Mouse (Mus musculus): ENCODE measurements around the gene Ogdhl. TPM values are rescaled to one million over a fixed set of nuclear protein-coding genes. Genes with fewer than 3 reads are reported as not detected.
"Not testable (repeated sequence)": the region's sequence is repeated elsewhere in the genome, so short reads cannot be mapped to it uniquely, and the experiment has no call there.

Ogdhl gene
- total RNA-seq (2021) = 10 to 100 TPM; 58.2 to 68.2 TPM
- long read RNA-seq, experiment 1, transcript Ogdhl-203 (24 exons, 3,723 nt) = major isoform, 44 of 72 reads
- long read RNA-seq, experiment 1, partial matches to known transcripts = 12 of 72 reads
- long read RNA-seq, experiment 1, other reads (novel, unspliced or antisense) = 16 of 72 reads
- long read RNA-seq, experiment 2, transcript Ogdhl-203 (24 exons, 3,723 nt) = major isoform, 37 of 61 reads
- long read RNA-seq, experiment 2, partial matches to known transcripts = 17 of 61 reads
- long read RNA-seq, experiment 2, other reads (novel, unspliced or antisense) = 7 of 61 reads

DNA sequence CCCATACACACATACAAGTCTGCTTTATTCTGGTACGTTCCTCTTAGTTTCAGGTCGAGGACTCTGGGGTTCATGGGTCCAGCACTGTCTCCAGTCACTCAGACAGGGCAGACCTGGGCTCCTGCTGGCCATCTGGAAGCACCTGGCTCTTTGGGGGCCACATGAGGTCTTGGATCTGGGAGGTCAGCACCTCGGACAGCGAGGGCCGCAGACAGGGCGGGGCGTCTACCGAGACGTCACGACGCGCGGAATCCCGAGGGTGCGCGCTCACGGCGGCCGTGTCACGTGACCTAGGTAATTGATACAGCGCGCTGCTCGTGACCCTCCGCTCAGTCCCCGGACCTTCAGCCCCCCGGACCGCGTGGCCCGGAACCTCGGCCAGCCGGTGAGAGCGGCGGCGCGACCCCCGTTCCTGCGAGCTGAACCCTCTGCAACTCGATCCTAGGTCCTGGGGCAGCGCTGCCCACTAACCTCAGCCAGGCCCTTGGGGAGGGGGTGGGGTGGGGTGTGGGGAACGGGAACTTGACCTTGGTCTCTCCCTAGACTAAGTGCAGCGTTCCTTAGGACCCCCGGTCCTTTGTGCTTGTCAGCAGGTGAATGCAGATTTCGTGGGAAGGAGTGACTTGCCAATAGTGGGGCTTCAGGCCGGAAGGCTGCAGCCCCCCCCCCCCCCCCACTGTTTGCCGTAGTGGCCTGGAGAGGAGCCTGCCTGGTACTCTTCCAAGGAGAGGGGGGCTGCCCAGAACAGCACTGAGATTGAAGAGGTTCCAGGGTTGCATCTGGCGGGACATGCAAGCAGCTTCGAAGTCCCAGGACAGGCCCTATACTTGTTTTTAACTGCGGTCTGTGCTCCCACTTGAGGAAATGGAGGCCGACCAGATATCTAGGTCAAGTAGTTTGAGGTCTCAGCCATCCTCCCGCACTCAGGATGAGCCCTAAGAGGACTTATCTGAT, at the start of gene Ogdhl:
TSS of gene Ogdhl (plus strand) at position 288 of the 954 bp plus-strand sequence.
- peak; percentile 65 to 69 for DNase-seq (ENCODE audit: low spot score in 2 of 2)

DNA sequence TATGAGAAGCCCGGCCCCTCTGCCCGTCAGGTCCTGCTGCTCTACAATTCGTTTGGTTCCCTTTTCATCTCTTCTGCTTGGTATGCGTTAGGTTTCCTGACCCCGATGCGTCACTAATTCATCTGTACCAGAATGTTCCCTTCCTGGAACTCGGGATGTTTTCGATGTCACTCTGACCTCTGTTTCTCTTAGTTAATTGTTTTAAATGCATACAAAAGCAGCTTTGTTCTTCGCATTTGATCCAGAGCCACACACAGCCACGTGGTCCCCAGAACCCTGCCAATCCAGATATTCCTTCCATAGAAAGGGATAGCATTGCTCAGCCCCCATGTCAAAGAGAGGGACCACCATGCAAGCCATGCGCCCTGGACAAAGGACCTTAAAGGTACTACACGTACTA, 20.2 kb upstream of the Ogdhl start:
- DNase-seq (ENCODE audit: low spot score in 2 of 2) = peak; percentile 11 to 74

DNA sequence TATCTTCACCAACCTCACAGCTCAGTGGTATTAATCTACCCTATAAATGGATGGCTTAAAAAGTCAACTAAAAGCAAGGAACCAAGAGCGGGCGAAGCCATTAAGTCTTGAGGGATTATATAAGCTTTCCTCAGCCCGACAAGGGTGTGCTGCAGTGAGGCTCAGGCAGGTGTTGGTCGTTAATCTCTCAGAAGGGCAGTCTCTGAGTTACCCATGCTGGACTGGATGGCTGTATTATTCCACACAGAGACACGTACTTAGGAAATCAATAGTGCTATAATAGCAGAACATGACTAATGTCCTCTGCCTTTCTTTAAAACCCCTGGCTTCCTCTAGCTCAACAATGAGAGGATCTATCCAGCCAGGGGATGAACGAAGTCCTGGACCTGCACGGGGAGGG, 19.4 kb upstream of the Ogdhl start:
- DNase-seq (ENCODE audit: low spot score in 2 of 2) = no peak

DNA sequence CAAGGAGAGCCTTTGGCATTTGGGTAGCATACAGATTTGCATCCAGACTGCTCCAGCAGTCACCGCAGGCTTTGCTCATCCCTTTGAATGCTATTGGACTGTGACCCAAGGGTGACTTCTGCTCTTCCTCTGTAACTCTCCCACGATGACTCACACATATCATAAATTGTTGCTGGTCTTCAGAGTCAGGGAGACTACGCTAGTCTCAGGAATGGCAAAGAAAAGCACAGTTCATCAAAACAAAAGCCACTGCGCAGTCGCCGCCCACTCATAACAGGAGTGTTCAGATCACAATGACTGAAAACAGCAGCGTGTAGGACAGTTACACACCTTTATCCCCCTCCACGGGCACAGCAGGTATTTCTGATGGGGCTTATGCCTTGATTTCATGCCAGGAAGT, 16.9 kb upstream of the Ogdhl start:
- no peak for DNase-seq (ENCODE audit: low spot score in 2 of 2)

DNA sequence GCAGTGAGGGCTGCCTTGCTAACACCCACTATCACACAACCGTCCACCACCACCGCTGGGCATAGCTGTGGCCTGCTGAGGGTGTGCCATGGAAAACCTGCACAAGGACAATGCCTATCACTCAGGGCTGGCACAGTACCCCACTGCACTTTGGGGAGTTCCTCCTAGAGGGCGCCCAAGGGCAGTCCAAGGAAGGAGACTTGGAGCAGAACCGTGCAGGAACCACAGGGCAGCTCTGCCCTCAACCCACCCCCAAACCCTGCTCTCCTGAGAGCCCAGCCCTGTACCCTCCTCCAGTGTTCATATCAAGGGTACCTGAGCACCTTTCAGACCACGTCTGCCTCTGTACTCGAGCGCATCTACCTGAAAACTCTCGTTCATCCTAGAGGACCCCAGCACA, 11.9 kb upstream of the Ogdhl start:
- peak; percentile 61 to 74 for DNase-seq (ENCODE audit: low spot score in 2 of 2)

DNA sequence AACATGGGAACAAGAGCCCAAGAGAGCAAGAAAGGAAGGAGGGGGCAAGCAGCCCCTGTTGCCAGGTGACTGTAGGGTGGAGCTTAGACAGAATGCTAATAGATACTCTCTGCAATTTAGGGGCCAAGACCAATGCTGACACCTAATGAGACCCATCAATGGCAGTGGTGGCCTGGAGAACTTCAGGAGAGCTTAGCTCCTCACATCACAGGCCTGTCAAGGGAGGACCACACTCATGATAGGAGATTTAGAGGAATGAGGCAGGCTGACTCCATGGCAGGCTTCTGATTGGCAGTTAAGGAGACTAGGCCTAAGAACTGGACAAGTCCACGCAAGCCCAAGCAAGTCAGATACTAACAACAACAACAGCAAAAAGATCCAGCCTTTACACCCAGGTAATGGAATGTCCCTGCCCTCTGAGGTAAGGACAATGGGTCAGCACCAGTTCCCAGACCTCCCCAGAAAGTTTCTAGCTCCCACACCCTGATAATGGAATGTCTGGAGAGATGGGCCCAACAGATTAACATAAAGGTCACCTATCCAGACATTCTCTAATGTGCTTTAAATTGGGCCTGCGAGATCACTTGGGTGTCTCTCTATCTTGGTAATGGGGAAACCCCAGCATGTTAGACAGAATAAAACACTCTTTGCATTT, 10.3 kb upstream of the Ogdhl start:
- DNase-seq (ENCODE audit: low spot score in 2 of 2) = no peak

DNA sequence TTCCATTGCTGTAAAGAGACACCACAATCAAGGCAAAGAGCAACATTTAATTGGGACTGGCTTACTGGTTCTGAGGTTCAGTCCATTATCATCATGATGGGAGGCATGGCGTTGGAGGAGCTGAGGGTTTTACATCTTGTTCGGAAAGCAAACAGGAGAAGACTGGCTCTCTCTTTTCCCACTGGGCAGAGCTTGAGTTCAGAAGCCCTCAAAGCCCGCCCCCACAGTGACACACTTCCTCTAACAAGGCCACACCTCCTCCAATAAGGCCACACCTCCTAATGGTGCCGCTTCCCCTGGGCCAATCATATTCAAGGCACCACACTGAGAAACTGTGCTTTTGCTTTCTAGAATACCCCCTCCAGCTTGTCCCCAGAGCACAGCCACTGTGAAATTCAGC, 4.0 kb upstream of the Ogdhl start:
- DNase-seq (ENCODE audit: low spot score in 2 of 2) = no peak

DNA sequence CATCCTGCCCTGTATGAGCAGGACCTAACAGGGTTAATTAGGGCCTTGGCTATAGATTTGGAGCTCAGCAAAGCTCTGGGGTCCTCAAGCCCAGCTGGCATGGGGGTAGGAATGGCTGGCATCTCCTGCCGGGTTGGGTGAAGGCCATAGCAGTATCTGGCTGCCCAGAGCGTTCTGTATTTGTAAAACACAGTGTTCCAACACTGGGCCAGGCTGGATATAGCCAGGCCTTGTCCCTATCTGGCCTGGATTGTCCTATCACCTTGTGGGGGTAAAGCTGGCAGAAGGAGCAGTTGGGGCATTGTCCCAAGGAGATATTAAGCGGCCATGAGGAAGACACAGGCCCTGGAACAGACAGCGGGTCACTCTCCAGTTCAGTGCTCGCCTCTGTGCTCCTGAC, 1.4 kb downstream of the Ogdhl start:
- DNase-seq (ENCODE audit: low spot score in 2 of 2) = peak in 1 of 2 experiments; percentile 71

DNA sequence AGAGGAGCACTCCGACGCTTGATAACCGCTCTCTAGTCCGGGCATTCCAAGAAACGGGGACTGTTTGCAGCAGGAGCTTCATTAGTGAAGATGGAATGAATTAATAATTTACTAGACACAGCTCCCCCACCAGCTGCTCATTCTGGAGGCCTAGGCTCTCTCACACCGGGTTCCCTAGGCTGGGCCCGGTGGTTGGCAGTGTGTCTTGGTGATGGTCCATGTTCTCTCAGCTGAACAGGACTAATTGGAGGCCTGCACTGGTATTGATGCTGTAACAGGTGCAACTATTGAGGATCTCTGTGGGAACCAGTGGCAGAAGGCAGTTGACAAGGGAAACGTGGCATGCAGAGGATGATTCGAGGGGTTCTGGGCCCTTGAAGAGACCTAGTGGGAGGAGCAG, 5.5 kb downstream of the Ogdhl start:
- DNase-seq (ENCODE audit: low spot score in 2 of 2) = peak; percentile 62 to 80

DNA sequence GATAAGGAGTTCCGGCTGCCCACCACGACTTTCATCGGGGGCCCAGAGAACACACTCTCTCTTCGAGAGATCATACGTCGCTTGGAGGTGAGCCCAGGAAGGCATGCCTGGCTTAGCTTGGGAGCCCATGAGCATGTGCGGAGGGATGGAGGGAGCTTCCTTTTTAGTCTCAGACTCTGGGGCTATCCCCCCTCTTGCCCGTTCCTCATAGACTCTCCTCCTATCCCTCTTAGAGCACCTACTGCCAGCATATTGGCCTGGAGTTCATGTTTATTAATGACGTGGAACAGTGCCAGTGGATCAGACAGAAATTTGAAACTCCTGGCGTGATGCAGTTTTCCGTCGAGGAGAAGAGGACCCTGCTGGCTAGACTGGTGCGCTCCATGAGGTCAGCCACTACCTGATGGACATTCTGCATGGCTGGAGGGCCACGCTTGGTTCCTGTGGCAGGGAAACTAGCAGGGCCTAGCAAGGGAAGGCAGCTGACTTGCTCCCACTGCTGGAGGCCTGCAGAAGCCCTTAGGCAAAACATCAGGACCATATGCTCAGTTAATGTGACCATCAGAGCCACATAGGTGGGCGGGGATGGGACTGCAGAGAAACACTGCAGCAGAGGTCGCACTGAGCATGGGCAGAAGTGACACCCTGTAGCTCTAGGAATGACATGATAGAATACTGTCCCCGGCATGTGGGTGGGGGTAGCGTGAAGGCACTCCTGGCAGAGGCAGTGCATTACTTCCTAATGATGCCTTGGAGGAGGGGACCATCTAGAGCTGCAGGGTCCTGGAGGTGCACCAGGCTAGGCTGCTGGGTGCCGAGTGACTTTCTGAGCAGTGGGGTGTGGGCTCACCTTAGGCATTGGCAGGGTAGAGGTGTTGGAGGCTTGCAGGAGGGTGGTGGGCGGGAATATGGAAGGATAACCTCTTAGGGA, 11.0 kb downstream of the Ogdhl start:
- DNase-seq (ENCODE audit: low spot score in 2 of 2) = no peak

DNA sequence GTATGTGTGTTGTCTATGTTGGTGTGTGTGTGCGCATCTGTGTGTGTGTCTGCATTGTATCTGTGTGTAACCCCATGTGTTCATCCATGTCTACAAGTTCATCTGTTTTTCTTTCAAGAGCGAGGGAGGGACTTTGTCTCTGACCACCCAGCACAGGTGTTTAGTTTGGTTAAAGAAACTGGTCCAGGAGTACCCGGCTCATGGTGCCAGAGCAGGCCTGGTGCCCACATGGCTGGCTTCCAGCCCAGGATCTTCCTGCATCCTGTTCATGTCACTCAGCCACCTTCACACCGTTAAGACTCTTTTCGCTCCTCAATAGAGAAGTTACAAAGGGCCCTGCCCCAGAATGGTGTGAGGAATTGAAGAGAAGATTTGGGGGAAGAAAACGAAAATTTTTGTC, 14.2 kb downstream of the Ogdhl start:
- DNase-seq (ENCODE audit: low spot score in 2 of 2) = no peak

DNA sequence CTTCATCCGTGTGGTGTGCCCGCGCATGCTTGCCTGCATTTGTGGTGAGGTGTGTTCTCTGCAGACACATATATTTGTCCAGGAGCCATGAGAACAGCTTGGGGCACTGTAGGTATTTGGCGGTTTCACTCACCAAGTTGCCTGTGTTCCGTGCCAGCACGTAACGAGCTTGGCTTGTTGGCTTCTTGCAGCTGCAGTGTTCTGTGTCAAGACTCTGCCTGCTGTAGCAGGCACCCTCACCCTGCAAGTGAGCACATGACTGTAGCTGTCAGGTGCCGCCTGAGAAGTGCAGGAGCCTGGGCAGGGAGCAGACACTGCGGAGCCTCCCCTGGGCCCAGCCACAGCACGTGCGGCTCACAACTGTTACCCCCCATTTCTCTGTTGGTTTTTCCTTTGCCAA, 14.7 kb downstream of the Ogdhl start:
- no peak for DNase-seq (ENCODE audit: low spot score in 2 of 2)

DNA sequence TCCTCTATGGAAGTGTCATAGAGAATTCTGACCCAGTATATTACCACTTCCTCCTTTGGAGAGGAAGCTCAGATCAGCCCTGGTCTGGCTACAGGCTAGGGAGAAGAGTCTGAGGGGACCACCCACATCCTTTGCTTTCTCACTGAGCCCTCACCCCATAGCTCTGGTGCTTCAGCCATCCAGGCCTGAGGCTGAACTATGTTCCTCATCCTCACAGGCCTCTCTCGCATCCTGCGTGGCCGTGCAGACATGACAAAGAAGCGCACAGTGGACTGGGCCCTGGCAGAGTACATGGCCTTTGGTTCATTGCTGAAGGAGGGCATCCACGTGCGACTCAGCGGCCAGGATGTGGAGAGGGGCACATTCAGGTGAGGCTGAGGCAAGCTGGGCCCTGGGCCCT, 20.0 kb downstream of the Ogdhl start:
- DNase-seq (ENCODE audit: low spot score in 2 of 2) = no peak

DNA sequence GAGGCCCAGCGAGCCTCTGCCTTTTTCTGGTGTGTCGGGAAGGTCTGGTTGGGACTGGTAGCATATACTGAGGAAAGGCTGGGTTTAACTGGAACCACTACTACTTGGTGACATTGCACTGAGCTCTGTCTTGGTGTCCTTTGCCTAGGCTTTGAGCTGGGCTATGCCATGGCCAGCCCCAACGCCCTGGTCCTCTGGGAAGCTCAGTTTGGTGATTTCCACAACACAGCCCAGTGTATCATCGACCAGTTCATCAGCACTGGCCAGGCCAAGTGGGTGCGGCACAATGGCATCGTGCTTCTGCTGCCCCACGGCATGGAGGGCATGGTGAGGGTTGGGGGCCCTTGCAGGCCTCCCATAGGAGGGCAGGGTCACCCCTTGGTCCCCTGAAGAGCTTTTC, 22.4 kb downstream of the Ogdhl start:
- no peak for DNase-seq (ENCODE audit: low spot score in 2 of 2)

DNA sequence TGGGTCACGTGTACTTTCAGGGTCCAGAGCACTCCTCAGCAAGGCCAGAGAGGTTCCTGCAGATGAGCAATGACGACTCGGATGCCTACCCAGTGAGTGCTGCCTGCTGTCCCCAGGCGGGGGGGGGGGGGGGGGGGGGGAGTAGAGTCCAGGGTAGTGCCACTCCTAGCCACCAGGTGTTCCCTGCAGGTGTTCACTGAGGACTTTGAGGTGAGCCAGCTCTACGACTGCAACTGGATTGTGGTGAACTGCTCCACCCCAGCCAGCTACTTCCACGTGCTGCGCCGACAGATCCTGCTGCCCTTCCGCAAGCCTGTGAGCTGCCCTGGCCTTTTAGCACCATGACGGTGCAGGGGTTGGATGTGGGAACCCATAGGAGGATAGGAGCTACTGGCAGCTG, 22.9 kb downstream of the Ogdhl start:
- DNase-seq (ENCODE audit: low spot score in 2 of 2) = no peak

DNA sequence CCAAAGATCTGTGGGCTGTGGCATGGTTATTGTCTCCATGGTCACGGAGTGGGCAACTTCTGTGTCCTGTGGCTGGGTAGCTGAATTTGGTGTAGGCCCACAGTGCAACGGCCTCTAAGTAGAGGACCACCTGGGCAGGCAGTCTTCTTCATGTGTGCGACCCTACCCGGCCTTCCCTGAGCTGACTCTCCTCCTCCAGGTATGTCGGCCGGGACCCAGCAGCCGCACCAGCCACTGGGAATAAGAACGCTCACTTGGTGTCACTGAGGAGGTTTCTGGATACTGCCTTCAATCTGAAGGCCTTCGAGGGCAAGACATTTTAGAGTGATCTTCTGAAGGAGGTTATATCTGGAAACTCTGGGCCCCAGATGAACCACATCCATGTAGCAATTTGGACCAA, 25.5 kb downstream of the Ogdhl start:
- no peak for DNase-seq (ENCODE audit: low spot score in 2 of 2)

DNA sequence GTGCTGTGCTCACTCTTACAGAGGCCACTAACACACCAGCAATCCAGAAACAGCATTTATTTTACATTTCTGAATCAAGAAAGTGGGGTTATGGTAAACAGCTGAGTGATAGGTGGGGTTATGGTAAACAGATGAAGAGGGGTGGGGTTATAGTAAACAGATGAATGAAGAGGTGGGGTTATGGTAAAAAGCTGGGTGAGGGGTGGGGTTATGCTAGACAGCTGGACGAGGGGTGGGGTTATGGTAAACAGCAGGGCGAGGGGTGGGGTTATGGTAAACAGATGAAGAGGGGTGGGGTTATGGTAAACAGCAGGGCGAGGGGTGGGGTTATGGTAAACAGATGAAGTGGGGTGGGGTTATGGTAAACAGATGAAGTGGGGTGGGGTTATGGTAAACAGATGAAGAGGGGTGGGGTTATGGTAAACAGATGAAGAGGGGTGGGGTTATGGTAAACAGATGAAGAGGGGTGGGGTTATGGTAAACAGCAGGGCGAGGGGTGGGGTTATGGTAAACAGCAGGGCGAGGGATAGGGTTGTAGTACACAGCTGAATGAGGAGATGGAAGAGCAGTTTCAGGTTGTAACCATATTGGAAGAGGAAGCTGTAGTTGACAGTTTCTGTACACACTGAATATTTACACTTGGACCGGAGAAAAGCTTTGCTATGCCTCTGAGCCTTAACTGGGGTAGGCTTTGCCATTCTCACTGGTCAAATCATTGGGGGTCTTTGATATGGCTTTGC, 29.5 kb downstream of the Ogdhl start:
- not testable (repeated sequence) for DNase-seq (ENCODE audit: low spot score in 2 of 2)

DNA sequence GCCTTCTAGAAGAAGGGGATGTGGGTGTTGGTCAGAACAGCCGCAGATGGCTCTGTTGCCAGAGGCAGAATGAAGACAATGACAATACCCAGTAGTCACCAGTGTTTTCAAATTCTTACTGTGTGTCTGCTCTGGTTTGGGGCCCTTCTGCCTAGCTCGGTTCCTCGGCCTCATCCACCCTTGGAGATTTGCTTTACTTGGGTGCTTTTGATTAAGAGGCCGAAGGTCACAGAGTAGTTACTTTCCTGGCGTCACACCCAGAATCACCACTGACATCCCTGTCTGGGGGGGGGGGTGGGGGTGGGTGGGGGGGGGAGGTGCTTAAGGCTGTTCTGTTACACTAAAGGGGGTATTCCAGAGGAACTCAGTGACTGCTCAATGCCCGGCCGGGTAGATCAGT, 42.5 kb downstream of the Ogdhl start:
- DNase-seq (ENCODE audit: low spot score in 2 of 2) = no peak

DNA sequence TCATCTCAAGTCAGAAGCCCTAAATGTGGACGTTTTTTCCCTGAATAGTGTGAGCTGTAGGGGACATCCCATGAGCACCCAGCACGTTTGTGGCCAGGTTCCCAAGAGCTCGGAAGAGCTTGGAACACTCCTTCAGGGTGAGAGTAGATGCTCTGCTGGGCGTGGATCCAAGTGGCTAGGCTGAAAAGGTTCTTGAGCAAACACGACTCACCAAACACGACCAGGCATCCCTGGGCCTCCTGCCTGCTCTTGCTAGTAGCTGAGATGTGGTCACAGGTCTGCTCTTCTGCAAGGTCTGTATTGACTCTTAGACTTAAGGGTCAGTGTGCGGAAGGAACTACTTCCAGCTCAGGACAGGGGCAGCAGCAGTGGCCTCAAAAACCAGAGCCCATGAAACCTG, 47.9 kb downstream of the Ogdhl start:
- no peak for DNase-seq (ENCODE audit: low spot score in 2 of 2)

DNA sequence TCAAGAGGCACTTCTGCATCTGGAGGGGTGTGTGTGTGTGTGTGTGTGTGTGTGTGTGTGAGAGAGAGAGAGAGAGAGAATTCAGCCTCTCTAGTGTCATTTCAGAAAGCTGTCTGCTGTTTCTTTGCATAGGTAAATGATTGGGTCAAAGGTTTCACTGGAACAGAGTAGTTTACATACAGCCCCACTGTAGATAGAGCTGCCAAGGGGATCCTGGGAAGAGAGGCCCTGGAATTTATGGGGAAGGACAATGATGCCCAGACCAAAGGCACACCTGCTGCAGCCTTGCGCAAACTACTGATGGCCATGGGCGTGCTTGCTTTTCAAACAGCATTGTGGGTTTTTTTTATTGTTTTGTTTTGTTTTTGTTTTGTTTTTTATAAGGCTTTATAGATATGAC, 50.7 kb downstream of the Ogdhl start:
- DNase-seq (ENCODE audit: low spot score in 2 of 2) = no peak
